Mouse (Mus musculus): ENCODE measurements around the gene Dock1.

GRCm38 (mm10) chr7:134872981-134873380 lies 202.5 kb downstream of the Dock1 start:
- no peak for TF ChIP-seq FLI1 (IDR thresholded peaks at IDR 0.05; ENCODE audit: low read length)
- TF ChIP-seq GATA1 (IDR thresholded peaks at IDR 0.05; ENCODE audit: borderline replicate concordance, low read length): no peak
